Comparison of ENCODE assay signal across 10 mouse cellular contexts in the genomic region with DNA sequence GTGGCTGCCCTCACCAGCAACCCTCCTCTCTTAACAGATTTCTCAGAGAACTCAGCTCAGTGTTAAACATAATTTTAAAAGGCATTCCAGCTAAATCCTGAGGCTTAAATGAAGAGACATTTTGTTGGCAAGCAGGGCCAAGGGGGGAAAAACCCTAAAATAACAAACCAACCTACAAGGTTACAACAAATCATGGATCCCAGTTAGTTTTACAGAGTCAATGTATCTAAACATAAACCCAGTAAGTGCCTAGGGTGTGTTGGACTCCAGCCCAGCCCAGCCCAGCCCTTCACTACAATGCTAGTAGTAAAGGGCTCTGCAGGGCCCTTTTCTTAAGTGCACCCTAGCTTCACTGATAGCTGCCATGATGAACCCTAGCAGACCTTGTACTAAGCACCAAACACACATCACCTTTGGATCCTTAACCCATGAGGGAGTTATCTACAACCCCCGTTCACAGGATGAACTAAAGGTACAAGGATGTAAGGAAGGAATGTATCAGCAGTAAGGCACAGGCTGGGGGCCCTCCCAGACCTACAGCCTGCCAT. TPM values are rescaled to one million over a fixed set of nuclear protein-coding genes. Genes with fewer than 3 reads are reported as not detected.
DNase-seq lines count a peak whose midpoint lies in the region; ATAC-seq and TF ChIP-seq lines count a peak whose summit lies in the region.
"Had no signal": no experiment of that assay in that cellular context is flagged by ENCODE, and none has a peak within 500 bp of the region (broad histone marks: within the 10 kb centered on the region; RNA-seq: fewer than 3 reads in every experiment).

No protein-coding gene starts in this region.

- H3K9me3 ChIP-seq in hindbrain, embryonic 14.5 days (ENCODE audit: control insufficient read depth, low read length) = no peaks in the 10 kb centered on the region
- no peaks in the 10 kb centered on the region for H3K9me3 ChIP-seq in hindbrain, embryonic 10.5 days
- no peaks in the 10 kb centered on the region for H3K9me3 ChIP-seq in lung, postnatal 0 days (ENCODE audit: low read length)
- H3K9me3 ChIP-seq in hindbrain, postnatal 0 days (ENCODE audit: low read length) = no peaks in the 10 kb centered on the region
- H3K9me3 ChIP-seq in stomach, embryonic 14.5 days (ENCODE audit: control insufficient read depth, low read depth, low read length) = no peaks in the 10 kb centered on the region

- H3K4me3 ChIP-seq in hindbrain, embryonic 14.5 days (replicated peaks; ENCODE audit: low read length) = no peak overlapping the region
- H3K4me3 ChIP-seq in hindbrain, embryonic 10.5 days = no peak overlapping the region
- H3K4me3 ChIP-seq in lung, postnatal 0 days (ENCODE audit: low read depth, low read length) = no peak overlapping the region
- no peak overlapping the region for H3K4me3 ChIP-seq in hindbrain, postnatal 0 days (ENCODE audit: low read length)
- H3K4me3 ChIP-seq in stomach, embryonic 14.5 days (ENCODE audit: low read depth, low read length) = no peak overlapping the region

- no peaks in the 10 kb centered on the region for H3K27me3 ChIP-seq in hindbrain, embryonic 14.5 days (ENCODE audit: control insufficient read depth, insufficient read depth, low read length)
- no peaks in the 10 kb centered on the region for H3K27me3 ChIP-seq in hindbrain, embryonic 10.5 days (ENCODE audit: insufficient read depth, poor library complexity, severe bottlenecking)
- no peaks in the 10 kb centered on the region for H3K27me3 ChIP-seq in lung, postnatal 0 days (replicated peaks; ENCODE audit: insufficient read depth, low read length)
- H3K27me3 ChIP-seq in hindbrain, postnatal 0 days (ENCODE audit: insufficient read depth, low read length) = no peaks in the 10 kb centered on the region
- no peaks in the 10 kb centered on the region for H3K27me3 ChIP-seq in stomach, embryonic 14.5 days (ENCODE audit: control insufficient read depth, insufficient read depth, low read length)

- no peaks in the 10 kb centered on the region for H3K4me1 ChIP-seq in hindbrain, embryonic 14.5 days (replicated peaks; ENCODE audit: control insufficient read depth, insufficient read depth, low read length)
- H3K4me1 ChIP-seq in hindbrain, embryonic 10.5 days (replicated peaks) = peaks cover 8% of the 10 kb centered on the region; the same call in 1 of the 2 replicates
- peaks cover 27% of the 10 kb centered on the region for H3K4me1 ChIP-seq in lung, postnatal 0 days (ENCODE audit: insufficient read depth, low read depth, low read length)
- peaks cover 7% of the 10 kb centered on the region; the same call in 1 of the 2 replicates for H3K4me1 ChIP-seq in hindbrain, postnatal 0 days (ENCODE audit: insufficient read depth, low read length)
- H3K4me1 ChIP-seq in stomach, embryonic 14.5 days (ENCODE audit: control insufficient read depth, insufficient read depth, low read length) = peaks cover 27% of the 10 kb centered on the region

- no peak for TF ChIP-seq CTCF in lung, postnatal 0 days (IDR thresholded peaks at IDR 0.05)
- no peak for TF ChIP-seq CTCF in hindbrain, postnatal 0 days (IDR thresholded peaks at IDR 0.05; ENCODE audit: low read depth)

- 0 out of 2 replicates have a peak overlapping the region, but pooled peaks have one; percentile 34 for H3K27ac ChIP-seq in hindbrain, embryonic 14.5 days
- H3K27ac ChIP-seq in hindbrain, embryonic 10.5 days = no peak overlapping the region
- H3K27ac ChIP-seq in lung, postnatal 0 days (ENCODE audit: low read length) = peak overlapping the region; percentile 55
- peak overlapping the region; percentile 45; the same call in 1 of the 2 replicates for H3K27ac ChIP-seq in hindbrain, postnatal 0 days
- H3K27ac ChIP-seq in stomach, embryonic 14.5 days (ENCODE audit: low read length) = peak overlapping the region; percentile 84

- no peak for DNase-seq in hindbrain, embryonic 14.5 days (ENCODE audit: low spot score)
- no peak for DNase-seq in hindbrain, embryonic 10.5 days (ENCODE audit: low spot score)
- DNase-seq in lung, postnatal 0 days (ENCODE audit: low spot score) = no peak
- no peak for DNase-seq in lung, postnatal 4 days
- DNase-seq in hindbrain, postnatal 0 days (ENCODE audit: low spot score) = no peak
- no peak for DNase-seq in cerebellum, adult 9-11 months
- DNase-seq in embryo, embryonic 9.5 days (ENCODE audit: extremely low spot score) = no peak
- DNase-seq: forebrain, postnatal 0 days had no signal

- TF ChIP-seq EP300 in lung, postnatal 0 days (IDR thresholded peaks at IDR 0.05) = no peak

- H3K4me2 ChIP-seq in hindbrain, embryonic 14.5 days (replicated peaks) = no peak overlapping the region
- no peak overlapping the region for H3K4me2 ChIP-seq in lung, postnatal 0 days (replicated peaks; ENCODE audit: low read depth, low read length)
- H3K4me2 ChIP-seq in hindbrain, postnatal 0 days (ENCODE audit: low read depth, low read length) = no peak overlapping the region
- H3K4me2 ChIP-seq in stomach, embryonic 14.5 days (replicated peaks; ENCODE audit: low read depth, low read length) = no peak overlapping the region

- WGBS in hindbrain, embryonic 14.5 days = 89% methylated on average over 1 of the region's 1 CpGs
- WGBS in hindbrain, embryonic 10.5 days = 94% methylated on average over 1 of the region's 1 CpGs
- WGBS in lung, postnatal 0 days = 68% methylated on average over 1 of the region's 1 CpGs
- WGBS in hindbrain, postnatal 0 days = 92% methylated on average over 1 of the region's 1 CpGs
- 86% methylated on average over 1 of the region's 1 CpGs for WGBS in stomach, embryonic 14.5 days

- H3K36me3 ChIP-seq in hindbrain, embryonic 14.5 days (replicated peaks; ENCODE audit: control insufficient read depth, insufficient read depth) = peaks cover 84% of the 10 kb centered on the region
- H3K36me3 ChIP-seq in hindbrain, embryonic 10.5 days = peaks cover 100% of the 10 kb centered on the region
- H3K36me3 ChIP-seq in lung, postnatal 0 days (ENCODE audit: insufficient read depth, low read length) = peaks cover 30% of the 10 kb centered on the region
- peaks cover 69% of the 10 kb centered on the region for H3K36me3 ChIP-seq in hindbrain, postnatal 0 days (ENCODE audit: insufficient read depth, low read length)
- H3K36me3 ChIP-seq in stomach, embryonic 14.5 days (ENCODE audit: control insufficient read depth, insufficient read depth, low read length) = peaks cover 61% of the 10 kb centered on the region

- no peak overlapping the region for H3K9ac ChIP-seq in hindbrain, embryonic 14.5 days
- no peak overlapping the region for H3K9ac ChIP-seq in lung, postnatal 0 days (replicated peaks; ENCODE audit: low read depth)
- no peak overlapping the region for H3K9ac ChIP-seq in hindbrain, postnatal 0 days (replicated peaks; ENCODE audit: low read length)
- no peak overlapping the region for H3K9ac ChIP-seq in stomach, embryonic 14.5 days (replicated peaks; ENCODE audit: low read depth, low read length)
- H3K9ac ChIP-seq: forebrain, postnatal 0 days had no signal

- no peak for ATAC-seq in hindbrain, embryonic 14.5 days (ENCODE audit: low FRiP score)
- ATAC-seq in lung, postnatal 0 days = no peak
- ATAC-seq in hindbrain, postnatal 0 days = no peak
- ATAC-seq in stomach, embryonic 14.5 days (ENCODE audit: insufficient number of reproducible peaks, insufficient read depth, low FRiP score, low read depth) = no peak
- ATAC-seq: activated CD4-positive, CD25-positive, alpha-beta regulatory T cell, adult 4 months had no signal

RNA-seq across cellular contexts. Expression of gene Wdr1, which starts 12.7 kb away (rescaled TPM):
- 183 and 218 TPM in 2 replicates for polyA plus RNA-seq in hindbrain, embryonic 14.5 days (2014; fragmentation: Nextera tagmentation; extraction: Ambion mirVana)
- polyA plus RNA-seq in hindbrain, embryonic 10.5 days (2016; fragmentation: Nextera tagmentation; extraction: Ambion mirVana) = 168 and 171 TPM in 2 replicates
- polyA plus RNA-seq in lung, postnatal 0 days (2015; fragmentation: Nextera tagmentation; extraction: Ambion mirVana) = 158 and 175 TPM in 2 replicates
- 245 and 258 TPM in 2 replicates for total RNA-seq in hindbrain, postnatal 0 days (2014; rRNA removed)
- polyA plus RNA-seq in hindbrain, postnatal 0 days (2015; fragmentation: Nextera tagmentation; extraction: Ambion mirVana) = 174 TPM in 2 replicates
- 252 and 261 TPM in 2 replicates for polyA plus RNA-seq in stomach, embryonic 14.5 days (2014; fragmentation: Nextera tagmentation; extraction: Ambion mirVana)

RNA-seq across cellular contexts. Expression of gene Slc2a9, which starts 47.4 kb away (rescaled TPM):
- 0.14 and 0.27 TPM in 2 replicates for polyA plus RNA-seq in hindbrain, embryonic 14.5 days (2014; fragmentation: Nextera tagmentation; extraction: Ambion mirVana)
- 0.11 and 0.44 TPM in 2 replicates for polyA plus RNA-seq in hindbrain, embryonic 10.5 days (2016; fragmentation: Nextera tagmentation; extraction: Ambion mirVana)
- polyA plus RNA-seq in lung, postnatal 0 days (2015; fragmentation: Nextera tagmentation; extraction: Ambion mirVana) = 2.2 and 2.4 TPM in 2 replicates
- total RNA-seq in hindbrain, postnatal 0 days (2014; rRNA removed) = 0.86 and 1.7 TPM in 2 replicates
- 0.52 and 1.0 TPM in 2 replicates for polyA plus RNA-seq in hindbrain, postnatal 0 days (2015; fragmentation: Nextera tagmentation; extraction: Ambion mirVana)
- 0.93 and 1.3 TPM in 2 replicates for polyA plus RNA-seq in stomach, embryonic 14.5 days (2014; fragmentation: Nextera tagmentation; extraction: Ambion mirVana)
